Mouse (Mus musculus) C2C12 (cell line): Measurements from ENCODE around the gene Med6. TPM values are rescaled to one million over a fixed set of nuclear protein-coding genes. Genes with fewer than 3 reads are reported as not detected.

ENCODE experiments used
- H3K27me3 ChIP-seq: one replicate; pipeline ENCODE4 v1.6.1; 2011; ENCODE audit not compliant: control insufficient read depth, insufficient read depth, insufficient read length
- H3K36me3 ChIP-seq: one replicate; pipeline ENCODE4 v1.6.1; 2011; ENCODE audit not compliant: control insufficient read depth, insufficient read depth
- H3K4me3 ChIP-seq: one replicate; pipeline ENCODE4 v1.5.1; 2011; ENCODE audit warnings: mild to moderate bottlenecking, control low read depth; ENCODE audit not compliant: poor library complexity, insufficient read depth, severe bottlenecking
- H3K79me2 ChIP-seq: one replicate; pipeline ENCODE4 v1.6.1; 2011; ENCODE audit not compliant: control insufficient read depth, insufficient read depth
- H3K79me3 ChIP-seq: one replicate; pipeline ENCODE4 v1.6.1; 2011; ENCODE audit warnings: low read depth, control low read depth
- H3ac ChIP-seq: one replicate; pipeline ENCODE3; 2011; ENCODE audit warnings: low read depth; ENCODE audit not compliant: control insufficient read depth, insufficient read length
- CEBPB ChIP-seq: IDR thresholded peaks from one replicate; pipeline ENCODE4 v1.6.1; 2011; ENCODE audit warnings: low read depth, mild to moderate bottlenecking, control low read depth, moderate library complexity
- CTCF ChIP-seq: IDR thresholded peaks from one replicate; pipeline ENCODE4 v1.5.1; 2011; ENCODE audit not compliant: control insufficient read depth, insufficient read depth, insufficient read length
- FOSL1 ChIP-seq: IDR thresholded peaks from one replicate; pipeline ENCODE4 v1.8.0; 2011; ENCODE audit warnings: mild to moderate bottlenecking, low read length; ENCODE audit not compliant: poor library complexity, insufficient read depth, severe bottlenecking
- MAX ChIP-seq: IDR thresholded peaks from one replicate; pipeline ENCODE4 v1.6.1; 2011; ENCODE audit warnings: mild to moderate bottlenecking, control low read depth
- MYOD1 ChIP-seq: IDR thresholded peaks from one replicate; pipeline ENCODE4 v1.6.1; 2011; ENCODE audit warnings: low read depth; ENCODE audit not compliant: control insufficient read depth, insufficient read length
- MYOG ChIP-seq: IDR thresholded peaks from one replicate; pipeline ENCODE4 v1.6.1; 2011; ENCODE audit not compliant: control insufficient read depth, insufficient read length; ENCODE audit errors: extremely low read depth
- USF1 ChIP-seq: IDR thresholded peaks from one replicate; pipeline ENCODE4 v1.6.1; 2011; ENCODE audit warnings: low read depth, mild to moderate bottlenecking, control low read depth, moderate library complexity
- long read RNA-seq, 2 experiments: library from polyadenylated mRNA; unstranded; transcript quantifications; one replicate each; pipeline ENCODE4 v2.0.0; 2019 to 2020
- polyA plus RNA-seq: library from polyadenylated mRNA; unstranded; fragments of >200 nt; fragmentation: generic; extraction: Trizol; gene quantifications from one replicate; pipeline ENCODE4 v1.2.1, GENCODE M21; 2012; ENCODE audit warnings: missing spikeins

Med6 gene
- polyA plus RNA-seq, result 34.4 TPM
- long read RNA-seq, experiment 1, transcript Med6-204 (8 exons, 1,059 nt), result major isoform, 18 of 21 reads
- long read RNA-seq, experiment 1, partial matches to known transcripts, result 0 of 21 reads
- long read RNA-seq, experiment 1, other reads (novel, unspliced or antisense), result 3 of 21 reads
- long read RNA-seq, experiment 2, transcript Med6-204 (8 exons, 1,059 nt), result major isoform, 15 of 16 reads
- long read RNA-seq, experiment 2, partial matches to known transcripts, result 0 of 16 reads
- long read RNA-seq, experiment 2, other reads (novel, unspliced or antisense), result 1 of 16 reads

DNA sequence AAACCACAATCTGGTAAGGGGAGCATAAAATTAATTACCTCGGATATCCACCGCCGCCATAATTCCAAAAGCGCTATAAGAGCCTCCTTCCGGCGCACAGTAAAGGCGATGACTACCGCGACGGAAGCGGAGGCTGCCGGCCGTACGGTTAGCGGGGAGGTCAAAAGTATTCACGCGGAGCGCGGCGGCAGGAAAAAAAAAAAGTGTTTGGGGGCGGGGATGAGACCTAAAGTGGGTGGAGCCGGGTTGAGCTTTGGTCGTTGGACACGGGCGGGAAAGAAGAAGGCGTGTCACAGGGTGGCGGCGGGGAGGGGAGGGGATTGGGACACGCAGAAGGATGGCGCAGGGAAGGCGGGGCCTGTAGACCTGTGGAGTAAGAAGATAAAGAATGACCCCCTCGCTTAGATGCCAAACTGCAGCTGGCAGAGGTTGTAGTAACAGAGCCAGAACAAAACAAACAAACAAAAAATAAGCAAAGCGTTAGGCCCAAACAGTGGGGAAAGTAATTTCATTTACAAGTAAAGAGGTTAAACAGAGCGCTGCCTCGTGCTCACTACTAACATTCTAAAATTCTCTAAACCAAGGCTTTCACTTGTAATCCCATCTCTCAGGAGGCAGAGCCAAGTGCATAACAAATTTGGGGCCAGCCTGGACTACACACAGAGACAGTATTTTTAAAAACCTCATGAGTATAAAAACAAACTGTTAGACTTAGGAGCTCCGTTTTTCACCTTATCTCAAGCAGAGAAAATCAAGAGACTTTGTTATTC lies at the start of gene Med6:
Gene Med6, minus strand, starts transcription at position 107 of the 770 bp plus-strand sequence.
- H3ac ChIP-seq, result peak within 1 kb of the TSS; percentile 50
- peak within 1 kb of the TSS; percentile 95 for H3K4me3 ChIP-seq
- peaks cover 2% of the 10 kb centered on the region for H3K27me3 ChIP-seq
- peaks cover 8% of the 10 kb centered on the region for H3K36me3 ChIP-seq
- H3K79me2 ChIP-seq, result peaks cover 40% of the 10 kb centered on the region
- TF ChIP-seq MYOD1 (no peak), CEBPB (no peak), MAX (peak; percentile 23), USF1 (no peak)
- H3K79me3 ChIP-seq, result peaks cover 33% of the 10 kb centered on the region

DNA sequence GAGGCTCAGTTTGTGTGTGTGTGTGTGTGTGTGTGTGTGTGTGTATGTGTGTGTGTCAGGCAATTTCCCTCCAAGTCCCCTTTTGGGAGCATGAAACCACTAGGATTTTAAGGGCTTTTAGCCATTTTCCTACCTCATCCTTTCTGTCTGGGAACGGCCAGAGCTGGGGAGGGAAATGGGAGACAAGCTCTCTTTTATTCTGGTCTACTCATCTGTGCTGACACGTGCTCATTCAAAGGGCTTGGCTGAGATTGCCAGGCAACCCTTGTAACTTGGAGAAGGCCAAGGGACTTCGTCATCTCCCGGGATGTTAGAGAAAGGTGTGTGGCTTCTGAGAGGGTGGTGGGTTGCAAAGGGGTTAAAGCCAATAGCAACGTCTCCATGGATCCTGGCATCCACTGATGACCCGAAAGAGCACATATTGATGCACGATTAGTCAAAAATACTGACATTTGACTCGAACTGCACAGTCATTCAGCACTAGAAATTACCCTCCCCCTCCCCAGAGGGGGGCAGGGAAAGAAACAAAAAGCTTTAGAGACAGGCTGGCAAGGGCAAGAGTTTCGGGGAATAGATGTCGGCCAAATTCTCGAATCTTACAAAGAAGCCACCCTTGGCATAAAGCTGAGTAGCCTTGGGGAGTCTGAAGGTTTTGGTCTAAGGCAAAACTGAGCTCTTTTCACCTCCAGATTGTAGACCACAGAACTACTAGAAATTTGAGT lies 47.7 kb upstream of the Med6 start:
- no peak for TF ChIP-seq CEBPB
- no peak for TF ChIP-seq FOSL1
- no peak for TF ChIP-seq MYOG
- no peak for TF ChIP-seq CTCF
- TF ChIP-seq MAX, result no peak
- no peak for TF ChIP-seq USF1
- no peak for TF ChIP-seq MYOD1
- no peaks in the 10 kb centered on the region for H3K27me3 ChIP-seq
- H3K36me3 ChIP-seq, result no peaks in the 10 kb centered on the region
- H3K4me3 ChIP-seq, result no peak overlapping the region
- H3ac ChIP-seq, result no peak overlapping the region
- no peaks in the 10 kb centered on the region for H3K79me2 ChIP-seq
- H3K79me3 ChIP-seq, result no peaks in the 10 kb centered on the region

DNA sequence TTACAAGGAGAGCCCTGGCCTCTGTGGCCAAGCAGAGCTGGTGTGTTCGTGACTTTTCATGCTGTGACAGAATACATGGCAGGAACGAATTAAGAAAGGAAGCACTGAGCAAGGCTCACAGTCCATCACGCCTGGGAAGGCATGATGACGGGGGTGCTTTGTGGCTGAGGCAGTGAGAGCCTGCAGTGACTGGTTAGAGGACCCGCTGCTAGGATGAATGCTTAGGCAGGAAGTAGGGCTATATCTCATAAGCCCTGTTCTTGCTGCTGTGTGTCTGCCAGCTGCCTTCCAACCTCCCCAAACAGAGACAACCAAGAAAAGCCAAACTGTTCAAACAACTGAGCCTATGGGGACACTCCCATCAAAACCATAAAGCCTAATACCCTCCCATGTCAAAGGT lies 45.8 kb upstream of the Med6 start:
- Histone ChIP-seq H3K79me3 (no peaks in the 10 kb centered on the region), H3K4me3 (no peak overlapping the region), H3K36me3 (no peaks in the 10 kb centered on the region), H3ac (no peak overlapping the region), H3K79me2 (no peaks in the 10 kb centered on the region), H3K27me3 (no peaks in the 10 kb centered on the region)
- TF ChIP-seq MYOD1, result no peak
- TF ChIP-seq USF1, result no peak
- no peak for TF ChIP-seq CEBPB
- TF ChIP-seq CTCF, result no peak
- TF ChIP-seq FOSL1, result no peak

DNA sequence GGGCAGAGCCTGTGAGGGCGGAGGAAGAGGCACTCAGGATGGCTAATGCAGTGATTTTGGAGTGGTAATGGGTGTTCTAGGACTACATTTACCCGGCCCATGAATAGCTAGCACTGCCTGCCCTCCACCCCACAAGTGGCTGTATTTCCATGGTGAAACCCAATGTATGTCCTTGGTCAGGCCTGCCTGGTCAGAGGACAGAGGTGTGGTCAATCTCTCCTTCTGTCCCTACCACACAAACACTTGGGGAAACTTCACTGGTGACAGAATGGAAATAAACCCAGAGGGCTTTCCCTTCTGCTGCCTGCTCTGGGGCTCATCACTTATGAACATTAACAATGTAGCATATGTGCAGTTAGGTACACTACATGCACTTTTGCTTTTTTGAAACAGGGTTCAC lies 38.4 kb upstream of the Med6 start:
- H3K36me3 ChIP-seq, result no peaks in the 10 kb centered on the region
- no peak overlapping the region for H3ac ChIP-seq
- peaks cover 2% of the 10 kb centered on the region for H3K79me3 ChIP-seq
- TF ChIP-seq CEBPB (no peak), CTCF (no peak), USF1 (no peak)
- no peaks in the 10 kb centered on the region for H3K27me3 ChIP-seq
- no peak overlapping the region for H3K4me3 ChIP-seq
- H3K79me2 ChIP-seq, result peaks cover 10% of the 10 kb centered on the region

DNA sequence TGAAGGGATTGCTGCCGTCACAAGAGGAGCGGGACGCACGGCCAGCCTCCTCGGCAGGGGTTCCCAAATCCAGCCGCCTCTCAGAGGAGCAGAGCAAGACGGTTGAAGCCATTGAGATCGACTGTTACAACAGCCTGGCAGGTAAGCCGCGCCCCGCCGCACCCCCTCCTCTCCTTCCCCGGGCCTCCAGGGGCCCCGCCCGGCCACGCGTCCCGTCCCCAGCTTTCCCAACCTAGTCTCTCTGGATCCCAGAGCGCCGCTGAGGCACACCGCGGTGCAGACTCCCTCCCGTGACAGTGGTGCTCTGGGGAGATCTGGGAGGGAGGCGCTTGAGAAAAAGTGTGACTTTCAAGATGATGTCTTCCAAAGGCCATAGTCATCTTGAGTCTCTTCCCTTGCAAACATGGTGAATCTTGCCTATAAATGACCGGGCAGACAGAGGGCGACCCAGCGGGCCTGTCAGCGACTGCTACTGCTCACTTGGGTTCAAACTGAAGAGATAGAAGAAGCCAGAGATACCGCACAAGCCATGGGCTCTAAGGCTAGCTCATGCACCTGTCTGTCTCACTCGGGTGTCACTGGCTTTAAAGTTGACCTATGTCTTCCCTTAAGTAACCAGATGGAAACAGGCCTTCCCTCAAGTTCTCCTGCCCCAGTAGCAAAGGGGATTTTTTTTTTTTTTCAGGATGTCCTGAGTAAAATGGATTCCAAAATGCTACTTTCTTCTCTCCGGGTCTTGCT lies 37.0 kb upstream of the Med6 start:
- TF ChIP-seq USF1 (no peak), MAX (no peak), CEBPB (no peak), MYOD1 (no peak), MYOG (no peak), CTCF (no peak), FOSL1 (no peak)
- Histone ChIP-seq H3K4me3 (peak overlapping the region; percentile 29), H3K36me3 (no peaks in the 10 kb centered on the region), H3K27me3 (no peaks in the 10 kb centered on the region), H3K79me3 (peaks cover 2% of the 10 kb centered on the region), H3ac (peak overlapping the region; percentile 83), H3K79me2 (peaks cover 10% of the 10 kb centered on the region)
